Mouse (Mus musculus): ENCODE measurements around the gene Elovl7.

Gene Elovl7

DNA sequence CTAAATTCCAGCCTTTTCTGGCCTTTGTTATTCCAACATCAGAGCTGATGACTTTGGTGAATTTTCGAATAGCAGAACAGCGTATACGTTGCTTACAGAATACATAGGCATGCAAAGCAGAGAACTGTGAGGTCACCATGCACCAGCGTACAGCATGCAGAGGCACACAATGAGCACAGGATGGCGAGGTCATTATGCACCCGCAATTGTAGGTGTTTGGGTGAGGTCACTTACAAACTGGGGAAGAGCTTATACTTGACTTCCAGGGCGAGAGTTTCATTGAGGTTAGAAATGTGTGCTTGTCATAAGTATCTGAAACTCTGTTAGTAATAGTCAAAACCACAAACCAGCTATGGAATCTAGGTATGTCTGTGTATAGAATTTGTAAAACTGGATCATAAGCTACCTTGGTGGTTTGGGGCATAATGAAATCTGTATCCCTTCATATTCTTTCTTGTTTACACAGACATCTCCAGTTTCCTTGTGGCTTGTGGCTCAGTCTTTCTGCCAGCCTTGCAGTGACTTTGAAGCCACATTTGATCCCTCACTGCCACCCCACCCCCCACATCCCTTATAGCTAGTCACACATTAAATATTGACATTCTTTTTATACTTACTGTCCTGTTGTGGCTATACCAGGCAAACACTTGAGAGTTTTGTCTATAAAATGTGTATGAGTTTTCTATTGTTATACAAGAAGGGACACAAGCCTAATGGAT, 88.9 kb downstream of the Elovl7 start:
- DNase-seq (ENCODE audit: low read depth, low spot score): peak; percentile 39

DNA sequence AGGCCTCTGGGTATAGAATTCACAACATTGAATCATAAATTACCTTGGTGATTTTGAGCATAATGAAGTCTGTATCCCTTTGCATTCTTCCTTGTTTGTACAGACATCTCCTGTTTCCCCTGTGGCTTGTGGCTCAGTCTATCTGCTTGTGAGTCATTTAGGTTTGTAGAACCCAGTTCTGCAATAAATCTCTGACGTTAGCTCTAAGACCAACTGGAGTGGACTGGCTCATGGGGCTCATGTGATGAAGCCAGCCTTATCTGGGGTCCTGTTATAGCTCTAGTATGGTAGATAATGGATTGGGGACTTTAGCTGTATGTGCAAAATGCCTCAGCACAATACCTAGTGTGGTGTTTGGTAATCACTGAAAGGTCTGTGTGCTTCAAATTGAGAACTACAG, 89.6 kb downstream of the Elovl7 start:
- DNase-seq (ENCODE audit: low read depth, low spot score): no peak

DNA sequence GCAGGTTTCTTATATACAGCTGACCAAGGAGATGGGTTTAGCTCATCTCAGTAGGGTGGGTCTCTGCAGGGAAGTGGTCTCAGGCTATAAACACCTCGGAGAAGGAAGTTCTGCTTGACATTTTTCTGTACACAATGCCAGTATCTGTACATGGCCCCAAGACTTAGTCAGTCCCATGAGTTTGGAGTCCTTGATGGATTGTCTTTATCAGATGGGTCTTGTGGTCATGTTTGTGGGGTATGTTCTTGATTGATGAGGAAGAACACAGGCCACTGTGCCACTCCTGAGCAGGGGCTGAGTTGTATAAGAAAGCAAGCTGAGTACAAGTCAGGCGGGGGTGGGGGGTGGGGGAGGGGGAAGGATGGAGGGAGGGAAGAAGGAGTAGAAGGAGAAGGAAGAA, 90.5 kb downstream of the Elovl7 start:
- DNase-seq (ENCODE audit: low read depth, low spot score): no peak

DNA sequence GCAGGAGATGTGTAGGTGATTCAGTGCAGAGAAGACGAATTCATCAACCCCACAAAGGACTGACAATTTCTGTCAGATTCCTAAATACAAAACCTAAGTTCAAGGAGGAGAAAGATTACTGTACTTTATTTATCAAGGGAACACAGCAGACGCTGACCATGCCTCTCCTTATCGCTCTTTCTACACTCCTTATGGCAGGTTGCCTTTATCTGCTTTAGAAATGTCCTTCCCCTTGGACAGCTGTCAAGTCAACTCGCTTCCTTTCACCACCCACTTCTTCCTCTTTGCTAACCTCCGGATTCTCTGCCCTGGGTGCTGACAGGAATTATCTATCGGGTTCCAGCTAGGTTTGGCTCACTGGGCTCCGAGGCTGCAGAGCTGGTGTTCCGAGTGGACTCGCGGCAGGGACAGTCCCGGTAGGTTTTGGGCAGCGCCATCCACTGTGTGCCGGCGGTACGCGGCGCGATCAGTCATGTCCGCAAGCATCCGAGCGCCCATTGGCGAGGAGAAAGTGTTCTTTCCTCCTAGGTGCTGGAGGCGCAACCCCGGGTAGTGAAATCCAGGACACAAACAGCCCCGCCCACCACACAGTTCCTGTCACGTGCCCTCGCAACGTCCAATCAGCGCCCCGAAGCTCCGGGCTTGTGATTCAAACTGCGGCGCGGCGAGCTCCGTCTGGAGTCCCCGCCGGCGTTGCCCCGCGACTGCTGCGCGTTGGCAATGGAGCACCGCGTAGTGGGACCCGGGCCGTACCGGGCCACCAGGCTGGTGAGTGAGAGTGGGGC, 101.7 kb downstream of the Elovl7 start, which contains the start of gene Depdc1b:
Gene Depdc1b (plus strand): TSS at position 631 of the 785 bp plus-strand sequence.
- DNase-seq (ENCODE audit: low read depth, low spot score): peak; percentile 96

DNA sequence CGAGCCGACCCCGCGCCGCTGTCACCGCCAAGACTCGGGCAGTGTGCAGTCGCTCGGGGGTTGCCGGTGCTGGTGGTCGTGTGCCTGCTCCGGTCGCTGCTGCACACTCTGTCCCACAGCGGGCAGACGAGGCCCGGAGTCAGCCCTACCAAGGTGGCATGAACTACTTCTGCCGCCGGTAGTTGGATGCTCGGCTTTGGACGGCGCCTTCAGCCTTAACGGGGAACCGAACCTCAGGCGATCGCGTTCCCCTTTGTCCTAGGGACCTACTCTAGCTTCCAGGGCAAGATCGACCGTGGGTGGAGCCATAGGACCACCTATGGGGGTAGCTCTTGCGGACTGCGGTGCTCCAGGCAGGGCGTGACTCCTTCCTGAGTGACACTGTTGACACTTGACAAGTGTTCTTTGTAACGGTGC, 102.3 kb downstream of the Elovl7 start:
- peak; percentile 37 for DNase-seq (ENCODE audit: low read depth, low spot score)

DNA sequence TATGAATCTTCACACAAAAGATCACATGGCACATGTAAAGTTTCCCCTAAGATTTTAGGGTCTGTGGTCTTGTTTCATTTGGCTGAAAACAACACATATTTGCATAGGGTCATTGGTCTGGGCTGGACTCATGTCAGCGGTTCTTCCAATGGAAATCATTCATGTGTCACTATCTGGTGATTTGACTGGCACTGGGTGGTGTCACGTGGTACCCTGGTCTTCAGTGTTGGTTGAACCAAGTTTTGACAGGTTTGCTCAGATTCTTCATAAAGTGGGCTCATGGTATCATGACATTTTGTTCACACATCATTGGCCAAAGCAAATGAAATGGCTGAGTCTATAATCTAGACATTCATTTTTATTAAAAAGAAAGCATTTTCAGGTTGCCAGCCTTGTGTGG, 103.2 kb downstream of the Elovl7 start:
- no peak for DNase-seq (ENCODE audit: low read depth, low spot score)

DNA sequence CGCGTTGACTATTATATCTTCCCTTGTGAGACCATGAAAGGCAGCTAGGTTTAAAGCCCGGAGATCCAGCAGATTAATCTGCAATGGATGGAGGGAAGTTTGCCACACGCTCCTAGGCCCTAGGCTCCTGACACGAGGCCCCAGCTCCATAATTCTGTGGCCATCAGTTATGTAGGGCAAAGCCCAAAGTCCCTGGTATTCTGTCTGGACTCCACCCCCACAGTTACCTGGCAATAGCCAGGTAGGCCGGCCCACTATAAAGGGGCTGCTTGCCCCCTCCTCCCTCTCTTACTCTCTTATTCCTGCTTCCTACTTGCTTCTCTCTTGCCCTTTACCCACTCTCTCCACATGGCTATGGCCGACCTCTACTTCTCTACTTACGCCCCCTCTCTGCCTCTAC, 104.8 kb downstream of the Elovl7 start:
- no peak for DNase-seq (ENCODE audit: low read depth, low spot score)

DNA sequence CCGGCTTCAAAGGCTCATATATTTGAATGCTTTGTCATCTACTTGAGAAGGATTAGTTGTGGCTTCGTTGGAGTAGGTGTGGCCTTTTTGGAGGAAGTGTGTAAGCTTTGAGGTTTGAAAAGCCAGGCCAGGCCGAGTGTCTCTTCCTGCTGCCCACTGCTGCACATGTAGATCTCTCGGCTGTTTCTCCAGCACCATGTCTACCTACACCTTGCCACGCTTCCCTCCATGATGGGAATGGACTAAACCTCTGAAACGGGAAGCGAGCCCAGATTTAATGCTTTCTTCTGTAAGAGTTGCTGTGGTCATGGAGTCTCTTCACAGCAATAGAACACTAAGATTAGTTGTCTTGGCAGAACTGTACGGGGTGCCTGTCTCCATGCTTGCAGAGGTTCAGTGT, 106.0 kb downstream of the Elovl7 start:
- DNase-seq (ENCODE audit: low read depth, low spot score): no peak

DNA sequence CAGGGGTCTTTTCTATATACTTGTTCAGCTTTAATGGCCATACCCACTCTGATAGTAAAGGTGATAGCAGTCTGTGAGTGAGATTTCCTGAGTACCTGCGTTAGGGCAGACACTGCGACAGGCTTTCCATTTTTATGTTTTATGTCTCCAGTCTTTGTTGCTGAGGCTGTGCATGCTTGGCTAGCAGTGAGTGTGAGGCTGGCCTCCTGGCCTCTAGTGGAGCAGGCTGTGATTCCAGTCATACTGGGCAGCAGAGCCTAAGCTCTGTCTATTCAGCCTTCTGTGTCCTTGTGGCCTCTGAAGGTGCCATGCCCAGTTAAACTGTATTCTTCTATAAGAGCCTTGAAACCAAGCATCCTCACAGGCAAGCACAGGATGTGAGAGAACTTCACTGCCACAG, 108.3 kb downstream of the Elovl7 start:
- no peak for DNase-seq (ENCODE audit: low read depth, low spot score)

DNA sequence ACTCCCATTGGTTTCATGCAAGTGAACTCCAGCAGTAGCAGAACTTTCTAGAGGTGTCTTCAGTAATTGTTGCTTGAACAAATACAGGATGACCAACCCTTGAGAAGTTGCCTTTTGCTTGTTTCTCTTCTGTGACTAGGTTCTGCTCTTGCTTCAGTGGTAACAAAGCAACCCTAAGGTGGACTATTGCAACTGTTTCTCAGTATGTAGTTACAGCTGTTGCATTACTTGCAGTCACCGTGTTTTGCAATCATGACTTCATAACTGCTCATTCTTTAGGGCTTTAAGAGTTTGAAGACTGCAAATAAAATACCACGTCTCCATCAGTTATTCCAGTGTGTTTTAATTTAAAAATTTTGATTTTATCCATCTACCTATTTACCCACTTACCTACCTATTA, 109.1 kb downstream of the Elovl7 start:
- no peak for DNase-seq (ENCODE audit: low read depth, low spot score)

DNA sequence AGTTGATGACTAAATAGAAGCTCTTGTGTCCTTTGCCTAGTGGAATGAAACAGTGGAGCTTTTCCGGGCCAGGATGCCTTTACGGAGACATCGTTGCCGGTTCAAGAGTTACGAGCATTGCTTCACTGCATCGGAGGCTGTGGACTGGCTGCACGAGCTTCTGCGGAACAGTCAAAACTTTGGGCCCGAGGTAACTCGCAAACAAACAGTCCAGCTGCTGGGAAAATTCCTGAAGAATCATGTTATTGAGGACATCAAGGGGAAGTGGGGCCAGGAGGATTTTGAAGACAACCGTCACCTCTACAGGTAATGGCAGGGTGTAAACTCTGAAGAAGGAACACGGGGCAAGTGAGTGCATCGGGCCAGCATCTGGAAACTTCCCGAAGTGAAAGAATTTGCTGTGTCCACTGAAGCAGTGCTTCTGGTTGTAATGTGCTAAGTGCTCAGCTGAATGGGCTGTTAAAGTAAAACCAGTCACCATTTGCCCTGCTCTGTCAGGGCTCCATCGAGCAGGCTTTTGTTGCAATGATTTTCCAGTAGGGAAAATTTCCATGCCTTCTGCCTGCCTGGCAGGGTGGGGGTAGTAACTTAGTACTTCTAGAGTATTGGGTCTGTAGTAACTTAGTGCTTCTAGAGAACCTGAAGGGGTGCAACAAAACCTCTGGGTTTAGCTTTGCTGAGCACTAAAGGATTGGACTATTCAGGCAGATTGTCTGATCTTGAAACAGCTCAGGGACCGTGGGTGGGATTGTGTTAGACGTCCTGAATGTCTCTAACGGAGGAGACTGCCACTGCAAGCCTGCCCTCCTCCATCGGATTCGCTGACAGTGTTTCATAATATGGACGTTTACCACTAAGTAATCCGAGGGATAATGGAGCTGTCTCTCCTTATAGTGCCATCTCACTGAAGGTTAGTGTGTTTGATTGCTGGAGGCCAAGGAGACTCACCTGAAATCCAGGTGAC, 109.9 kb downstream of the Elovl7 start:
- no peak for DNase-seq (ENCODE audit: low read depth, low spot score)

DNA sequence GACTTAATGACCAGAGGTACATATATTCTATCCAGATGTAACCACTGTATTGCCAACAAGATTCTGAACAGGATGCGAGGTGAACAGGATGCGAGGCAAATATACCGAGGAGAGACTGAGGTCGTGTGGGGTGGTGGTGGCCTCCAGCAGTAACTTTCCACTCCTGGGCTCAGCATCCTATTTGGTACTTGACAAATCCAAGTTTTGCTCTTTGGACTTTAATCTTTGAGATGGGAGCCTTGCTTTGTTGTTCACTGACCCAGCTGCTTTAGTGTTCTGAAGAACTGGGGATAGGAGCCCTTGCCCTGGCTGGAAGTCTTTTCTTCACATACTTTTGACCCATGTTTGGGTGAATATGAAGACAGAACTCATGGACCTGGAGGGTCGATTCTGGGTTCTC, 111.7 kb downstream of the Elovl7 start:
- no peak for DNase-seq (ENCODE audit: low read depth, low spot score)

DNA sequence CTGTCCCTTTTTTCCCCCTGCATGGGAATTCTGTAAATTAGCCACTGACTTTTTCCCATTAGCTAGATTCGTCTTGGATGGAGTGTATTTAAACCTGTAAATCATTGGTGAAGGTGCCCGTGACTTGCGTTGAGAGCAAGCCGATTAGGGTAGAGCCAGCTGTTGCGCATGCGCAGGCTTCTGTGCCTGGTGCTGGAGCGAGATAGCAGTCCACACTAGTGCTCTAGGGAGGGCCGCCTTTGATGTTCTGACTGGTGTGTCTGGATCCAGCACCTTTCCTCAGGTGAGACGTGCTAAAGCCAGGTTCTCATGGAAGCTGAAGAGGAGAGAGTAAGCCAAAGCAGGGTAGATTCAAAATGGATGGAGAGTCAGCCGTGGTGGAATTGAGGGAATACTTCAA, 112.1 kb downstream of the Elovl7 start:
- no peak for DNase-seq (ENCODE audit: low read depth, low spot score)

DNA sequence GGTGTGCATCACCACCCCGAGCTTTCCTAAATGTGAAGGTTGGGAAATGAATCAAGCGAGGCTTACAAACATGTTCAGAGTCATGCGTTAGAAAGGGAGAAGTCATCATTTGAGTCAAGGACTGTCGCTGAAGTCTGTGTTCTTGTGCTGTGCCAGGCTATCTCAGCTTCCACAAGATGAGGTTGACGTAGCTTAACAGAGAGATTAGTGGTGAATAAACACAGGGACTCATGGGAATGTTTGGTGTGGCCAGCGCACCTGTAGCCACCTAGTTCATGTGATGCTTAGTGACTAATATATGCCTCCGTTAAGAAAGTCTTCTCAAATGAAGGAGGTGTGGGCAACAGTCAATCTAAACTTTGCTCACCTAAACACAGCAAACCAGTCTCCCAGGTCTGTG, 112.8 kb downstream of the Elovl7 start:
- DNase-seq (ENCODE audit: low read depth, low spot score): no peak

DNA sequence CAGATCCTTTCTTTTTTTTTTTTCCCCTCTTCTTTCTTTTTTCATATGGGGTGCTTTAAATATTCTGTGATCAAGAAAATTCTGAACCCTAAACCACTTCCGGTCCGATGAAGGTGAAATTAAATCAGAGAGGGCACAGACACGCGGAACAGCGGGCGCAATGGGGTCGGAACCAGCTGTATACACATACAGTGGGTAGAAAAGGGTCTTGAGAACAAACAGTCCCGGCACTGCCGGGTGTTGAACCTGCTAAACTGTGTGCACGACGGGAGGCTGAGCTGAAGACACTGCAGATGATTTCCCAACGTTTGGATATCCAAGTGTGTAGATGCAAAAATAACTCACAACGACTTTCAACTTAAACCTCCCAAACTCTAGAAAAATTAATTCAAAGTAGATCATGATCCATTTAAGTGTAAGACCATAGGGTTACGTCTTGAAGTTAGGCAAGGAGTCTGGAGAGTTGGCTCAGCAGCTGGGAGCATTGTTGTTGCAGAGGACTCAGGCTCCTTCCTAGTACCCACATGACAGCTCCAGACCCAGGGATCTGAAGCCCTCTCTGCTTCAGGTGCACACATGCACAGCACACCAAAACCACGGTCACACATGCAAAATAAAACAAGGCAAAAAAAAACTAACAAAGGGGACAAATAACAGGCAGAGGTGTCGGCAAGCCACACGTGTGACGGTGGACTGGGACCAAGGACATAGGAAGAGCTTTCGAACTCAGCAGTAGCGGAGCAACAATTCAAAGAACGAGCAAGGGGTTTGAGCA, 114.4 kb downstream of the Elovl7 start:
- no peak for DNase-seq (ENCODE audit: low read depth, low spot score)

DNA sequence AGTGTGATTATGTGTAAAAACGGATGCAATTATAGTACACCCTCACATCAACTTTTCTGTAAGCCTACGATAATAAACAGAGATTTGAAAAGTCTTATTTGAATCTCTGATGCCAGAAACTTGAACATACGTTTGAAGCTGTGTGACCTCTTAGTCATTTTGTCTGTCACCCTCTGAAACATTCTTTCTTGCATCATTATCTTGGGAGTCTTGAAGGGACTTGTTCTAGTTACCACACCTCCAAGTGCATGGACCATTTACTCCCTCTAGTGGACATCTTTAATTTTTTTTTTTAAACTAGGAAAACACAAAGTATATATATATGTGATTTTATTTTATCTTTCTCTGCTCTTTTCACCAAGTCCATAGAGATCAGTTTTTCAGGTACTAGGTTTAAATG, 115.5 kb downstream of the Elovl7 start:
- DNase-seq (ENCODE audit: low read depth, low spot score): peak; percentile 60
